Mouse (Mus musculus): ENCODE data around the gene Hs6st2.

GRCm38 (mm10) chrX:51631376-51631775 is 50.3 kb downstream of the Hs6st2 start:
- no peak for TF ChIP-seq POLR2A (IDR thresholded peaks at IDR 0.05; ENCODE audit: low read depth, low read length)
- no peak for TF ChIP-seq CTCF (IDR thresholded peaks at IDR 0.05; ENCODE audit: extremely low read depth, insufficient read length, insufficient replicate concordance, low read depth, low read length)
